Mouse (Mus musculus) ES-E14 (cell line): ENCODE results near the gene Sh3pxd2b.

Source experiments
- CHD2 ChIP-seq: IDR thresholded peaks from 2 replicates; pipeline ENCODE4 v1.6.1; 2014; ENCODE audit warnings: mild to moderate bottlenecking, low read depth, low read length, inconsistent platforms
- ZC3H11A ChIP-seq: IDR thresholded peaks from 2 replicates; pipeline ENCODE4 v1.6.1; 2012; ENCODE audit warnings: low read depth, mild to moderate bottlenecking, inconsistent platforms, low read length, borderline replicate concordance
- ZNF384 ChIP-seq: IDR thresholded peaks from 2 replicates; pipeline ENCODE4 v1.6.1; 2012; ENCODE audit warnings: low read depth, low read length, inconsistent platforms

GRCm38 (mm10) chr11:32379910-32380309, 32.3 kb downstream of the Sh3pxd2b start:
- TF ChIP-seq ZC3H11A (no peak), ZNF384 (no peak), CHD2 (no peak)
